Mouse (Mus musculus) CH12.LX (cell line): ENCODE results near the gene Map2k5.

Experiments used
- CHD1 ChIP-seq: IDR thresholded peaks from 2 replicates; pipeline ENCODE4 v1.6.1; 2012; ENCODE audit warnings: low read depth, low read length, improper control_type of control experiment, inconsistent platforms
- CTCF ChIP-seq, 2 experiments: IDR thresholded peaks in 1 of 2; conservative IDR thresholded peaks in 1 of 2; 2 replicates each; pipeline ENCODE4 v1.5.1; 2011 to 2012; ENCODE audit warnings: low read depth in 2 of 2, low read length in 2 of 2, improper control_type of control experiment in 1 of 2, inconsistent platforms in 1 of 2, mild to moderate bottlenecking in 1 of 2, moderate library complexity in 1 of 2
- GABPA ChIP-seq: IDR thresholded peaks from 2 replicates; pipeline ENCODE4 v1.6.1; 2012; ENCODE audit warnings: low read depth, low read length, improper control_type of control experiment, inconsistent platforms; ENCODE audit not compliant: insufficient replicate concordance
- HCFC1 ChIP-seq: IDR thresholded peaks from 2 replicates; pipeline ENCODE4 v1.6.1; 2012; ENCODE audit warnings: low read depth, mild to moderate bottlenecking, inconsistent platforms, low read length, improper control_type of control experiment
- MEF2A ChIP-seq: IDR thresholded peaks from 2 replicates; pipeline ENCODE4 v1.6.1; 2014; ENCODE audit warnings: low read depth, mild to moderate bottlenecking, inconsistent platforms, low read length, improper control_type of control experiment, borderline replicate concordance
- MXI1 ChIP-seq: IDR thresholded peaks from 2 replicates; pipeline ENCODE4 v1.6.1; 2011; ENCODE audit warnings: mild to moderate bottlenecking, low read depth, low read length, improper control_type of control experiment
- MYC ChIP-seq: IDR thresholded peaks from 2 replicates; pipeline ENCODE4 v1.6.1; 2011; ENCODE audit warnings: low read depth, mild to moderate bottlenecking, improper control_type of control experiment, low read length
- POLR2A ChIP-seq: IDR thresholded peaks from 2 replicates; pipeline ENCODE4 v1.6.1; 2011; ENCODE audit warnings: low read depth, mild to moderate bottlenecking, improper control_type of control experiment, low read length
- POLR2AphosphoS2 ChIP-seq: IDR thresholded peaks from 2 replicates; pipeline ENCODE4 v1.6.1; 2011; ENCODE audit warnings: low read depth, low read length, improper control_type of control experiment
- TBP ChIP-seq: conservative IDR thresholded peaks from 2 replicates; pipeline ENCODE4 v1.6.1; 2011; ENCODE audit warnings: low read depth, low read length, improper control_type of control experiment
- USF1 ChIP-seq: IDR thresholded peaks from 2 replicates; pipeline ENCODE4 v1.6.1; 2014; ENCODE audit warnings: low read depth, mild to moderate bottlenecking, inconsistent platforms, low read length, improper control_type of control experiment
- ZC3H11A ChIP-seq: IDR thresholded peaks from 2 replicates; pipeline ENCODE4 v1.6.1; 2012; ENCODE audit warnings: low read depth, mild to moderate bottlenecking, inconsistent platforms, low read length, improper control_type of control experiment

GRCm38 (mm10) chr9:63146856-63147274 is 230.8 kb downstream of the Map2k5 start:
- no peak for TF ChIP-seq CTCF (conservative IDR thresholded peaks at IDR 0.05 in 1 of 2, IDR thresholded peaks at IDR 0.05 in 1 of 2; ENCODE audit: low read depth in 2 of 2, low read length in 2 of 2)
- no peak for TF ChIP-seq CHD1
- TF ChIP-seq USF1: no peak
- no peak for TF ChIP-seq MXI1
- TF ChIP-seq POLR2A: no peak
- TF ChIP-seq TBP: no peak
- TF ChIP-seq HCFC1: no peak
- TF ChIP-seq POLR2AphosphoS2: no peak
- no peak for TF ChIP-seq GABPA
- no peak for TF ChIP-seq ZC3H11A
- TF ChIP-seq MYC: no peak
- no peak for TF ChIP-seq MEF2A
